Mouse (Mus musculus) adrenal gland, postnatal 0 days (tissue): Measurements from ENCODE around the gene Gjb3. TPM values are rescaled to one million over a fixed set of nuclear protein-coding genes. Genes with fewer than 3 reads are reported as not detected.

ENCODE experiments used
- polyA plus RNA-seq: library from polyadenylated mRNA; unstranded; fragments of >200 nt; fragmentation: Nextera tagmentation; extraction: Ambion mirVana; gene quantifications from 2 replicates; pipeline ENCODE4 v1.2.1, GENCODE M21; 2015

The Gjb3 gene
- 0.38 and 0.55 TPM in 2 replicates for polyA plus RNA-seq

GRCm38 (mm10) chr4:127330181-127331100 is at the start of gene Gjb3:
TSS of gene Gjb3 (minus strand) at chr4:127330844.

GRCm38 (mm10) chr4:127358018-127358417 is 27.4 kb upstream of the Gjb3 start, which contains the start of gene Gjb5:
TSS of gene Gjb5 (minus strand) at chr4:127358181.

DNA sequence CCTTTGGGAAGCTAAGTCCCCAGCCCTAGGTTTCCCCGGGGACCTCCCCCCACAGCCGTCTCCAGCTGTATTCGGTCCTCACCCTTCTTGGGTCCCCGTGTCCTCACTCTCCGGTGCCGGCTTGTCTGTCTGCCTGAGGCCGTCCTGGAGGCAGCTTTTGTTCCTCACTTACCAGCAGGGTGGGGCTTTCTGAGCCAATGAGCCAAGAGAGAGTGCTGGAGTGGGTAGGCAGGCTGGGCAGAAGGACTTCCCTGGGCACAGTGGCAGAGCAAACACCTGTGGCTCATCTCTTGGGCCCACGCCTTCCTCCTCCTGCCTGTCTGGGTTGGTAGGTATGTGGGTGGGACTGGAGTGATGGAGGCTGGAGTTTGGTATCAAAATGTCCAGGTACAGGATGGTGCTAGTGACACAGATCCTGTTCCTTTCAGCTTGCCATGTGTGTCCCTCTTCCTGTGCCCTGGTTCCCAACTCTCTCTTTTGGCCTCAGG is 23.4 kb upstream of the Gjb3 start, which contains the start of gene Gjb4:
Gene Gjb4 (minus strand): TSS at position 131 of the 488 bp plus-strand sequence.

GRCm38 (mm10) chr4:127313861-127314260 is 16.8 kb downstream of the Gjb3 start, which contains the start of gene Gja4:
TSS of gene Gja4 (minus strand) at chr4:127314039.

Other genes with a start within 250 kb of the Gjb3 start
- 39.4 and 62.7 TPM in 2 replicates for gene Tmem35b, start 207.2 kb downstream of the Gjb3 start, polyA plus RNA-seq
- gene Dlgap3, start 161.6 kb downstream of the Gjb3 start, polyA plus RNA-seq, result 6.5 and 7.5 TPM in 2 replicates
- gene Smim12, start 87.1 kb downstream of the Gjb3 start, polyA plus RNA-seq, result 58.9 and 65.1 TPM in 2 replicates
- gene Gja4, start 16.8 kb downstream of the Gjb3 start, polyA plus RNA-seq, result 7.7 and 11.4 TPM in 2 replicates
- 0.39 and 0.43 TPM in 2 replicates for gene Gjb4, start 23.2 kb upstream of the Gjb3 start, polyA plus RNA-seq
- gene Gjb5, start 27.3 kb upstream of the Gjb3 start, polyA plus RNA-seq, result 2.6 and 3.1 TPM in 2 replicates